In genomic region chr16:11370132-11370544, GRCm38 (mm10) we compare ENCODE assay signal across 8 mouse cellular contexts. TPM values are rescaled to one million over a fixed set of nuclear protein-coding genes. Genes with fewer than 3 reads are reported as not detected.
A peak's percentile ranks its signal among the peaks of the same experiment; 100 is the strongest.
DNase-seq lines count a peak whose midpoint lies in the region; ATAC-seq and TF ChIP-seq lines count a peak whose summit lies in the region.

No protein-coding gene starts in this region.

- 0 out of 2 replicates have a peak, but pooled peaks cover 2% of the 10 kb centered on the region for H3K36me3 ChIP-seq in limb, embryonic 14.5 days (ENCODE audit: control insufficient read depth, insufficient read depth, low read length)
- H3K36me3 ChIP-seq in limb, embryonic 10.5 days = no peaks in the 10 kb centered on the region
- H3K36me3 ChIP-seq in forebrain, embryonic 15.5 days = no peaks in the 10 kb centered on the region

- no peaks in the 10 kb centered on the region for H3K9me3 ChIP-seq in limb, embryonic 14.5 days (ENCODE audit: control insufficient read depth, low read length)
- H3K9me3 ChIP-seq in limb, embryonic 10.5 days (replicated peaks) = no peaks in the 10 kb centered on the region
- no peaks in the 10 kb centered on the region for H3K9me3 ChIP-seq in forebrain, embryonic 15.5 days

- ATAC-seq in limb, embryonic 14.5 days (ENCODE audit: low FRiP score, low read depth) = no peak
- ATAC-seq in Patski = peak; percentile 41
- peak; percentile 58 for ATAC-seq in forebrain, embryonic 15.5 days (replicated peaks)

- H3K4me1 ChIP-seq in limb, embryonic 14.5 days (ENCODE audit: control insufficient read depth, insufficient read depth, low read length) = peaks cover 6% of the 10 kb centered on the region; the same call in 1 of the 2 replicates
- H3K4me1 ChIP-seq in limb, embryonic 10.5 days = peaks cover 10% of the 10 kb centered on the region
- H3K4me1 ChIP-seq in forebrain, embryonic 15.5 days = peaks cover 16% of the 10 kb centered on the region

- peak; percentile 64 for DNase-seq in limb, embryonic 14.5 days (ENCODE audit: low spot score)
- DNase-seq in limb, embryonic 10.5 days (ENCODE audit: low spot score) = no peak
- peak; percentile 35 for DNase-seq in Patski (ENCODE audit: low read depth, low spot score)
- DNase-seq in lung, postnatal 36 days = peak; percentile 18
- no peak for DNase-seq in thymus, postnatal 0 days (ENCODE audit: low spot score)
- no peak for DNase-seq in embryo, embryonic 10 days (ENCODE audit: low spot score)
- DNase-seq in spleen, postnatal 36 days (ENCODE audit: low spot score in 2 of 2) = no peak

- POLR2A ChIA-PET in Patski (lab: Charles Lee) = interaction anchor here (1.7 kb wide), 1 partner anchor 47 kb away, joined by 6 read pairs; the partner anchor contains the start of gene Snx29

- H3K4me2 ChIP-seq in limb, embryonic 14.5 days (replicated peaks; ENCODE audit: low read depth, low read length, severe bottlenecking) = no peak overlapping the region
- no peak overlapping the region for H3K4me2 ChIP-seq in forebrain, embryonic 15.5 days (replicated peaks)

- WGBS in limb, embryonic 14.5 days = 75% methylated on average over 7 of the region's 7 CpGs
- 92% methylated on average over 7 of the region's 7 CpGs for WGBS in limb, embryonic 10.5 days
- 24% methylated on average over 7 of the region's 7 CpGs for WGBS in forebrain, embryonic 15.5 days

- in situ Hi-C loops in Patski (cut with MboI; ENCODE audit: low pct_unique_long_range_greater_than_20kb) = no loop called here

- H3K27me3 ChIP-seq in limb, embryonic 14.5 days (ENCODE audit: control insufficient read depth, insufficient read depth, low read length) = no peaks in the 10 kb centered on the region
- H3K27me3 ChIP-seq in limb, embryonic 10.5 days (ENCODE audit: low read depth, poor library complexity, severe bottlenecking) = no peaks in the 10 kb centered on the region
- H3K27me3 ChIP-seq in Patski = no peaks in the 10 kb centered on the region
- no peaks in the 10 kb centered on the region for H3K27me3 ChIP-seq in forebrain, embryonic 15.5 days

- H3K4me3 ChIP-seq in limb, embryonic 14.5 days (replicated peaks; ENCODE audit: low read length) = no peak overlapping the region
- H3K4me3 ChIP-seq in limb, embryonic 10.5 days = no peak overlapping the region
- no peak overlapping the region for H3K4me3 ChIP-seq in forebrain, embryonic 15.5 days

- CTCF ChIA-PET in Patski (lab: Charles Lee) = no interaction called here

- TF ChIP-seq CTCF in Patski (IDR thresholded peaks at IDR 0.05) = no peak

- no peak overlapping the region for H3K9ac ChIP-seq in limb, embryonic 14.5 days (ENCODE audit: low read depth, low read length, severe bottlenecking)
- H3K9ac ChIP-seq in forebrain, embryonic 15.5 days (replicated peaks) = no peak overlapping the region

- H3K27ac ChIP-seq in limb, embryonic 14.5 days (replicated peaks; ENCODE audit: low read depth, low read length) = no peak overlapping the region
- H3K27ac ChIP-seq in limb, embryonic 10.5 days = no peak overlapping the region
- 0 out of 2 replicates have a peak overlapping the region, but pooled peaks have one; percentile 31 for H3K27ac ChIP-seq in forebrain, embryonic 15.5 days (replicated peaks)

- TF ChIP-seq POLR2A in limb, embryonic 14.5 days (IDR thresholded peaks at IDR 0.05; ENCODE audit: borderline replicate concordance, extremely low read depth, insufficient read depth, insufficient read length) = no peak

RNA-seq across cellular contexts. Expression of gene Snx29, which starts 47.4 kb away (rescaled TPM):
- 4.9 and 6.7 TPM in 2 replicates for polyA plus RNA-seq in limb, embryonic 14.5 days (2012; rRNA removed)
- 9.3 and 11.2 TPM in 2 replicates for polyA plus RNA-seq in limb, embryonic 14.5 days (2014; fragmentation: Nextera tagmentation; extraction: Ambion mirVana)
- 9.9 and 12.5 TPM in 2 replicates for polyA plus RNA-seq in limb, embryonic 10.5 days (2016; fragmentation: Nextera tagmentation; extraction: Ambion mirVana)
- polyA plus RNA-seq in Patski (2021) = 11.9 TPM
- 14.1 and 15.9 TPM in 2 replicates for polyA plus RNA-seq in forebrain, embryonic 15.5 days (2015; fragmentation: Nextera tagmentation; extraction: Ambion mirVana)
- 7.2 and 11.4 TPM in 2 replicates for polyA plus RNA-seq in thymus, postnatal 0 days (2015; fragmentation: Nextera tagmentation; extraction: Ambion mirVana)

RNA-seq across cellular contexts. Expression of gene Tnfrsf17, which starts 56.5 kb away (rescaled TPM):
- polyA plus RNA-seq in limb, embryonic 14.5 days (2012; rRNA removed) = 0.18 TPM in 1 of 2 replicates, not detected in the other
- polyA plus RNA-seq in limb, embryonic 14.5 days (2014; fragmentation: Nextera tagmentation; extraction: Ambion mirVana) = 0.23 and 0.25 TPM in 2 replicates
- polyA plus RNA-seq in limb, embryonic 10.5 days (2016; fragmentation: Nextera tagmentation; extraction: Ambion mirVana) = not detected in 2 replicates
- not detected for polyA plus RNA-seq in Patski (2021)
- not detected in 2 replicates for polyA plus RNA-seq in forebrain, embryonic 15.5 days (2015; fragmentation: Nextera tagmentation; extraction: Ambion mirVana)
- 0.35 and 0.37 TPM in 2 replicates for polyA plus RNA-seq in thymus, postnatal 0 days (2015; fragmentation: Nextera tagmentation; extraction: Ambion mirVana)

Comparison
In these comparisons a context has a peak if more than half of its experiments do, and no peak if none do; other contexts are left out.
1. DNase-seq: peak in limb, embryonic 14.5 days (single experiment), Patski (single experiment) and lung, postnatal 36 days (single experiment); none in limb, embryonic 10.5 days (single experiment), thymus, postnatal 0 days (single experiment), embryo, embryonic 10 days (single experiment) and spleen, postnatal 36 days (0 of 2).